Mouse (Mus musculus): ENCODE measurements at regions not wholly inside any gene's neighbourhood (a gene's known extent, or its start where the extent isn't known, plus 50 kb on each side); places are given as distances from the start of the nearest gene placed in this dataset.

GRCm38 (mm10) chr6:32739162-32739745 is 151.3 kb upstream of the Plxna4 start:
- DNase-seq (ENCODE audit: low spot score): peak; percentile 46

DNA sequence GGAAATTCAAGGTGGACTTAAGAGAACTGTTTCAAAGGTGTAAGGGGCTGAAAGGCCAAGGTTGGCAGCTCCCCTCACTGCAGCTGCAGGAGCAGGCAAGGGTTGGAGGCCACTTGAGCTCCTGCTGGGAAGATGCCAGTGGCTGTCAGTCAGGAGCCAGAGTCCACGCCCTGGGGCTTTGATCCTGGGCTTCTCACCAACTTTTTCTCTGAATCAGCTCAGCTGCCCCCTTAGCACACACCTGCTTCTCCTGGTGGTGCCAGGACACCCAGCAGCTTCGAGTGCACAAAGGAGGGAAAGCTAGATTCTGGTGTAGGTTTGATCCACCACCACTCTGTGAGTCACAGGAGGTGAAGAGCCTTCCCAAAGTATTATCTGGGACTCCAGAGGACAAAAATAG is 140.7 kb upstream of the Plxna4 start:
- no peak for DNase-seq (ENCODE audit: low spot score)

- DNase-seq (ENCODE audit: low spot score): no peak
These were observed 138.6 kb upstream of the Plxna4 start for GRCm38 (mm10) chr6:32726571-32726970.

DNA sequence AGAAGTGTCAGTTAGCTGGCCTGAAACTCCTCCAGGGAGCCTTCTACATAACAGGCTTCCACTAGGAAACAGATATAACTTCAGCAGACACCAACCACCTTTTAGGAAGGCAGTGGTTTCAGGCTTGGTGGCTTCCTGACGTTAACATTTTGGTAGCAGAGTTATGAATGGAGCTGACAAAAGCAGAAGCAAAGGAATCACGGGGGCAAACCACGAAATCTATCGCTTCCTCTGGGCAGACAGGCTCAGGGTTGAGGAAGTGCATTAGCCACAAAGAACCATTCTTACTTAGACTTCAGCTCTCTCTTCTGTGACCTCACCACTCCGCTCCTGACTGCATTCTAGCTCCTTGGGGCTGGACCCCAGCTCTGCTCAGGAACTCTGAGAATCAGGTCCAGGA is 129.9 kb upstream of the Plxna4 start:
- no peak for DNase-seq (ENCODE audit: low spot score)

DNA sequence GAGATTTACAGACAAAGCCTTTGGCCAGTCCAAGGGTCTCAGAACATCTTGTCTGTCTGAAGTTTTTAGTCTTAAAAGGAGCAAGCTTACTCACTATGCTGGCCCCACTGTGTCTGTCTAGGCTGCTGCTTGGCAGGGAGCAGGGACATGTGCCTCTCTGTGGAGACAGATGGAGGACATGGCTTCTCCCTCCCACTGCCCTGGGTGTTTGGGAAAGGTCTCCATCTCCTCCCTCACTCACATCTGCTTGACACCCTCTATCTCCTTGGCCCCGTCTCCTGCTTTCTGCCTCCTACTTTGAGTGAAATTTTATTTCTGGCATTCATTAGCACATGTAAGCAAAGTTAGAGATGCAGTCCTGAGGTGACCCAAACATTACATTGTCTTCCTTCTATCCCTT is 127.1 kb upstream of the Plxna4 start:
- DNase-seq (ENCODE audit: low spot score): peak; percentile 36

DNA sequence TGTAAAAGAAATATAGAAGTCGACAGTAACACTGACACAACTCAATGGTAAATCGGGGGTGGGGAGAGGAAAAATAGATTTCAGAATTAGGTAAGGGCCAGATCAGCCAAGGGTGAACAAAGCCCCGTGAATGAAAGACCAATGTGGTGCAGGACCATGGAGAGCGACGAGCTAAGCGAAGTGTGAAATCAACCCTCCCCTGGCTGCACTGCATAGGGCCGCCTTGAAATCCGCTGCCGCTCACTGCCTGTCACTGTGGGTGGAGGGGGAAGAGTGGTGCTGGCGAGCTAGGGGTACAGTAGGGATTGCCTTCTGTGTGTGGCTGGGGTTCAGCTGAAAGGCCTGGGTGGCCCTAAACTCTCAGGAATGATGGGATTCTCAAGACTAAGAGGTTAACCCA is 122.2 kb upstream of the Plxna4 start:
- no peak for DNase-seq (ENCODE audit: low spot score)

- DNase-seq (ENCODE audit: low spot score): no peak
These were observed 121.6 kb upstream of the Plxna4 start for GRCm38 (mm10) chr6:32709566-32709965.

GRCm38 (mm10) chr6:32707417-32707816 is 119.4 kb upstream of the Plxna4 start:
- no peak for DNase-seq (ENCODE audit: low spot score)

GRCm38 (mm10) chr6:32706376-32706775 is 118.4 kb upstream of the Plxna4 start:
- no peak for DNase-seq (ENCODE audit: low spot score)

- DNase-seq (ENCODE audit: low spot score): no peak
These were observed 115.5 kb upstream of the Plxna4 start for GRCm38 (mm10) chr6:32703466-32703865.

DNA sequence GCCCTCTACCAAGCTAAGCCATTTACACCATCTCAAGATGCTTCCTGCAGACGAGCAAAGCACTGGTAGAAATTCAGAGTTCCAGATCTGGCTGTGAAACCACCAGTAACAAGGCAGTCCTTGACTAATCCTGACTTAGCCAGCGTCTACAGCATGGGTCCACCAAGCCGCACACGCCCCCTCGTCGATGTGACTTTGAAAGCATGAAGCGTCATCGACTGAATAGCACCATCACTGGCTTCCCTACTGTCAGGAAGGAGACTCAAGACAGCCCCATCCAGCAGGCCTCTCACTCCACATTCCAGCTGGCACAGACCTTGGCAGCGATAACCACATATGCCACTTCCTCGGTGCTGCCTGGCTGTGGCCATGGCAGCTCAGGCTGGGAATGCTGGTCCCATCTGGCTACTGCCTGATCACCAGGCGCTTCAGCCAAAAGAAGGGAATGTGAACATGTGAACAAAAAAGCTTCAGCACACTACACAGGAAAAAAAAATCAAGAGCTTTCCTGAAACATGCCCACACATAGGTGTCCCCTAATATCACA is 114.3 kb upstream of the Plxna4 start:
- DNase-seq (ENCODE audit: low spot score): no peak

- no peak for DNase-seq (ENCODE audit: low spot score)
These were observed 111.8 kb upstream of the Plxna4 start for GRCm38 (mm10) chr6:32699811-32700210.

DNA sequence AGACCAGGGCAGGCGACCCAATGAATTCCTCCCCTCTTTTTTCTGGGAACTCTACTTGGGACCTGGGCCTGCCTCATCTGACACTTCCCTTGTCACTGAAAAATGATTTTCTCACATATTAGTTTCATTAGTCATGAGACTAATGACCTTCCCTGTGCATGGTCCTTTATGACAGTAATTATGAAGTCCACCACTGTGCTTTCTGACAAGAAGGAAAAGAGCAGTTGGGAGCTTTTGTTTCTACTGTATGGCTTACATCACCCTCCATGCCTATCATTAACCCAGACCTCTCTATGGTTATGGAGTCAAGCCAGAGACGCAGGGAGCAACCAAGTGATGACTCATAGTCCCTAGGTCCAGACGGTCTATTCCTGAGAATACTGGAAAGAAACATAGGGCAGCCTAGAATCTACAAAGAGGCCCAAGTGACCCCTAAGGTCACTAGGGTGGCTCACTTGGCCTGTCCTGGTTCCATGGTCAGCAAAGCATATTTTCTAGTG is 109.8 kb upstream of the Plxna4 start:
- DNase-seq (ENCODE audit: low spot score): no peak

- no peak for DNase-seq (ENCODE audit: low spot score)
These were observed 108.0 kb upstream of the Plxna4 start for GRCm38 (mm10) chr6:32696037-32696436.

GRCm38 (mm10) chr6:32672552-32672951 is 84.6 kb upstream of the Plxna4 start:
- DNase-seq (ENCODE audit: low spot score): no peak

GRCm38 (mm10) chr6:32659743-32660142 is 71.8 kb upstream of the Plxna4 start:
- no peak for DNase-seq (ENCODE audit: low spot score)

DNA sequence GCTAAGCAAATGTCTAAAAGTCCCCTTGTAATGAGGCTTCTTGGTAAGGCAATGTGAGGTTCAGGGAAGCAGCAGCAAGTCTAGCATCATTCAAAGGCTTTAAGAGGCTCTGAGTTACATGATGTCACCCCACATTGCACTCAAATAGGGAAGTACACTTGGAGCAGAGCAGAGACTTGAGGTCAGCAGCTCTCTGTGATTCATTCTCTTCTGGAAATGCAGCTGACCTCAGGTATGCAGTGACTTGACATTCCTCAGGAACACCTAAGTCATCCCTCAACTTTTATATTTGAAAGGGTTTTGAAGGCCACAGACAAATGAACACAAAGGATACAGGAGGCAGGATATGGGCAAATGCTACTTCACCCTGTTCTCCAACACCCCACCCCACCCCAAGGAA is 69.4 kb upstream of the Plxna4 start:
- no peak for DNase-seq (ENCODE audit: low spot score)

GRCm38 (mm10) chr6:32654188-32654587 is 66.2 kb upstream of the Plxna4 start:
- no peak for DNase-seq (ENCODE audit: low spot score)

GRCm38 (mm10) chr6:32644016-32644415 is 56.0 kb upstream of the Plxna4 start:
- DNase-seq (ENCODE audit: low spot score): no peak

DNA sequence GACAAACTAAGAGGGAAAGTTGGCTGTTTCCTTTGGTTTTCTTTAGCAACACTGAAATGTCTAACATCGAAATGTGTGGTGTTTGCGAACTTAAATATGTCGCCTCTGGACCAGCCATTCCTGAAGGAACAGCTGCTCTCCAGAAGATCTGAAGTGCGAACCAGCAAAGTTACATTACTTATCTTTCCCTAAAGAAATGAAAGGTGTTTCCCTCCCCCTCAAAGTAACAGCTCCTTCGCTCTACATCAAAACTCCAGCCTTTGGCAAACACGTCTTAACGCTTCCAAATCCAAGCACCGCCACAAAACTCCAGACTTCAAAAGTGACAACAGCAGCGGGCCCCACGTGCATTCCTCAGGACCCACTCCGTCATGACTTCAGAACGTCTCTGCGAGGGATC is 50.9 kb upstream of the Plxna4 start:
- peak; percentile 36 for DNase-seq (ENCODE audit: low spot score)
